8 mouse cellular contexts compared by ENCODE assay signal in genomic region chr2:148751893-148752813, GRCm38 (mm10). TPM values are rescaled to one million over a fixed set of nuclear protein-coding genes. Genes with fewer than 3 reads are reported as not detected.
DNase-seq lines count a peak whose midpoint lies in the region; ATAC-seq lines count a peak whose summit lies in the region.

No protein-coding gene starts in this region.

- peaks cover 4% of the 10 kb centered on the region; the same call in 1 of the 2 replicates for H3K27me3 ChIP-seq in forebrain, embryonic 12.5 days
- H3K27me3 ChIP-seq in liver, embryonic 16.5 days (ENCODE audit: control insufficient read depth, insufficient read depth, low read depth, low read length), result no peaks in the 10 kb centered on the region
- H3K27me3 ChIP-seq in neural tube, embryonic 12.5 days (replicated peaks), result no peaks in the 10 kb centered on the region

- peak overlapping the region; percentile 54 for H3K4me2 ChIP-seq in forebrain, embryonic 12.5 days
- H3K4me2 ChIP-seq in liver, embryonic 16.5 days (ENCODE audit: low read depth, low read length), result peak overlapping the region; percentile 54
- H3K4me2 ChIP-seq in neural tube, embryonic 12.5 days (replicated peaks), result peak overlapping the region; percentile 55

- H3K9ac ChIP-seq in forebrain, embryonic 12.5 days, result 0 out of 2 replicates have a peak overlapping the region, but pooled peaks have one; percentile 7
- H3K9ac ChIP-seq in liver, embryonic 16.5 days (ENCODE audit: low read depth, low read length), result no peak overlapping the region
- H3K9ac ChIP-seq in neural tube, embryonic 12.5 days, result 0 out of 2 replicates have a peak overlapping the region, but pooled peaks have one; percentile 33

- no peaks in the 10 kb centered on the region; the same call in 1 of the 2 replicates for H3K4me1 ChIP-seq in forebrain, embryonic 12.5 days
- no peaks in the 10 kb centered on the region for H3K4me1 ChIP-seq in liver, embryonic 16.5 days (ENCODE audit: control insufficient read depth, low read depth, low read length)
- no peaks in the 10 kb centered on the region for H3K4me1 ChIP-seq in neural tube, embryonic 12.5 days

- no peaks in the 10 kb centered on the region for H3K9me3 ChIP-seq in forebrain, embryonic 12.5 days
- H3K9me3 ChIP-seq in liver, embryonic 16.5 days (replicated peaks; ENCODE audit: control insufficient read depth, low read length), result no peaks in the 10 kb centered on the region
- no peaks in the 10 kb centered on the region for H3K9me3 ChIP-seq in neural tube, embryonic 12.5 days

- DNase-seq in ES-CJ7 (ENCODE audit: low read depth, low spot score), result peak; percentile 87
- peak; percentile 81 for DNase-seq in c-Kit-positive CD71-positive TER-119-positive erythroid progenitor cells, embryonic 14.5 days (ENCODE audit: low spot score)
- peak; percentile 82 to 88 for DNase-seq in heart, postnatal 10 days
- peak; percentile 67 for DNase-seq in large intestine, adult 2 months (ENCODE audit: low read depth, low spot score)
- peak; percentile 79 for DNase-seq in telencephalon, adult 2 months (ENCODE audit: low read depth, low spot score)

- H3K36me3 ChIP-seq in forebrain, embryonic 12.5 days (replicated peaks), result no peaks in the 10 kb centered on the region
- no peaks in the 10 kb centered on the region for H3K36me3 ChIP-seq in liver, embryonic 16.5 days (ENCODE audit: control insufficient read depth, insufficient read depth)
- no peaks in the 10 kb centered on the region for H3K36me3 ChIP-seq in neural tube, embryonic 12.5 days

- H3K27ac ChIP-seq in forebrain, embryonic 12.5 days, result no peak overlapping the region
- no peak overlapping the region for H3K27ac ChIP-seq in liver, embryonic 16.5 days (ENCODE audit: low read length)
- no peak overlapping the region for H3K27ac ChIP-seq in neural tube, embryonic 12.5 days

- intact Hi-C loops in heart, postnatal 10 days (cut with DNase I), result loop anchor here (1.0 to 10.0 kb wide), 3 partner anchors 99 to 167 kb away; no protein-coding TSS in a partner anchor

- 18% methylated on average over 15 of the region's 15 CpGs for WGBS in forebrain, embryonic 12.5 days
- WGBS in large intestine, adult 2 months, result 16% methylated on average over 15 of the region's 15 CpGs
- 11% methylated on average over 15 of the region's 15 CpGs for WGBS in liver, embryonic 16.5 days (ENCODE audit: insufficient replicate concordance)
- 18% methylated on average over 15 of the region's 15 CpGs for WGBS in neural tube, embryonic 12.5 days

- H3K4me3 ChIP-seq in forebrain, embryonic 12.5 days (replicated peaks), result peak overlapping the region; percentile 28
- H3K4me3 ChIP-seq in liver, embryonic 16.5 days (ENCODE audit: low read depth, low read length), result peak overlapping the region; percentile 33
- no peak overlapping the region for H3K4me3 ChIP-seq in neural tube, embryonic 12.5 days

- ATAC-seq in forebrain, embryonic 12.5 days (ENCODE audit: low FRiP score), result peak; percentile 80
- ATAC-seq in liver, embryonic 16.5 days (ENCODE audit: low read depth), result peak; percentile 47
- peak; percentile 86 for ATAC-seq in neural tube, embryonic 12.5 days (ENCODE audit: low FRiP score, low read depth)

RNA-seq across cellular contexts. Expression of gene Cstl1, which starts 2.0 kb away (rescaled TPM):
- polyA plus RNA-seq in forebrain, embryonic 12.5 days (2016; fragmentation: Nextera tagmentation; extraction: Ambion mirVana), result not detected in 2 replicates
- not detected for total RNA-seq in heart, postnatal 10 days (2021)
- polyA plus RNA-seq in large intestine, adult 2 months (2012; rRNA removed), result not detected in 2 replicates
- not detected in 2 replicates for polyA plus RNA-seq in liver, embryonic 16.5 days (2015; fragmentation: Nextera tagmentation; extraction: Ambion mirVana)
- not detected in 2 replicates for polyA plus RNA-seq in neural tube, embryonic 12.5 days (2016; fragmentation: Nextera tagmentation; extraction: Ambion mirVana)

RNA-seq across cellular contexts. Expression of gene Cst11, which starts 19.1 kb away (rescaled TPM):
- not detected in 2 replicates for polyA plus RNA-seq in forebrain, embryonic 12.5 days (2016; fragmentation: Nextera tagmentation; extraction: Ambion mirVana)
- not detected for total RNA-seq in heart, postnatal 10 days (2021)
- polyA plus RNA-seq in large intestine, adult 2 months (2012; rRNA removed), result not detected in 2 replicates
- polyA plus RNA-seq in liver, embryonic 16.5 days (2015; fragmentation: Nextera tagmentation; extraction: Ambion mirVana), result not detected in 2 replicates
- not detected in 2 replicates for polyA plus RNA-seq in neural tube, embryonic 12.5 days (2016; fragmentation: Nextera tagmentation; extraction: Ambion mirVana)

RNA-seq across cellular contexts. Expression of gene Napb, which starts 19.9 kb away (rescaled TPM):
- 18.6 and 19.7 TPM in 2 replicates for polyA plus RNA-seq in forebrain, embryonic 12.5 days (2016; fragmentation: Nextera tagmentation; extraction: Ambion mirVana)
- 1 to 10 TPM; 2.1 to 2.5 TPM for total RNA-seq in heart, postnatal 10 days (2021)
- 0.58 and 0.74 TPM in 2 replicates for polyA plus RNA-seq in large intestine, adult 2 months (2012; rRNA removed)
- polyA plus RNA-seq in liver, embryonic 16.5 days (2015; fragmentation: Nextera tagmentation; extraction: Ambion mirVana), result 0.27 and 0.34 TPM in 2 replicates
- polyA plus RNA-seq in neural tube, embryonic 12.5 days (2016; fragmentation: Nextera tagmentation; extraction: Ambion mirVana), result 28.0 and 33.0 TPM in 2 replicates

RNA-seq across cellular contexts. Expression of gene 8030411F24Rik, which starts 29.7 kb away (rescaled TPM):
- polyA plus RNA-seq in forebrain, embryonic 12.5 days (2016; fragmentation: Nextera tagmentation; extraction: Ambion mirVana), result not detected in 2 replicates
- not detected for total RNA-seq in heart, postnatal 10 days (2021)
- polyA plus RNA-seq in large intestine, adult 2 months (2012; rRNA removed), result not detected in 2 replicates
- polyA plus RNA-seq in liver, embryonic 16.5 days (2015; fragmentation: Nextera tagmentation; extraction: Ambion mirVana), result not detected in 2 replicates
- polyA plus RNA-seq in neural tube, embryonic 12.5 days (2016; fragmentation: Nextera tagmentation; extraction: Ambion mirVana), result not detected in 2 replicates

RNA-seq across cellular contexts. Expression of gene Cst12, which starts 37.0 kb away (rescaled TPM):
- not detected in 2 replicates for polyA plus RNA-seq in forebrain, embryonic 12.5 days (2016; fragmentation: Nextera tagmentation; extraction: Ambion mirVana)
- 1 to 10 TPM; 1.1 to 1.4 TPM for total RNA-seq in heart, postnatal 10 days (2021)
- not detected in 2 replicates for polyA plus RNA-seq in large intestine, adult 2 months (2012; rRNA removed)
- not detected in 2 replicates for polyA plus RNA-seq in liver, embryonic 16.5 days (2015; fragmentation: Nextera tagmentation; extraction: Ambion mirVana)
- polyA plus RNA-seq in neural tube, embryonic 12.5 days (2016; fragmentation: Nextera tagmentation; extraction: Ambion mirVana), result not detected in 2 replicates

Comparison
In these comparisons a context has a peak if more than half of its experiments do, and no peak if none do; other contexts are left out.
1. RNA of gene Napb, which starts 19.9 kb away (polyA plus RNA-seq): 28.0 to 33.0 TPM in neural tube, embryonic 12.5 days and 18.6 to 19.7 TPM in forebrain, embryonic 12.5 days; 0.58 to 0.74 TPM in large intestine, adult 2 months and 0.27 to 0.34 TPM in liver, embryonic 16.5 days; every median in the first group is over 10 times any median in the second.
2. Peak in every context shown above with its lines, with median percentiles within 50 percentile points of each other: DNase-seq, ATAC-seq and H3K4me2 ChIP-seq.